Mouse (Mus musculus) stomach, postnatal 0 days (tissue): ENCODE results near the gene Pxn. TPM values are rescaled to one million over a fixed set of nuclear protein-coding genes. Genes with fewer than 3 reads are reported as not detected.
"Not testable (repeated sequence)": the region's sequence is repeated elsewhere in the genome, so short reads cannot be mapped to it uniquely, and the experiment has no call there.

Experiments
- ATAC-seq: fragments of 200-750 bp; cut with Nextera tagmentation; 2 replicates; pipeline ENCODE4 v1.8.0; 2017; ENCODE audit not compliant: low FRiP score, low TSS enrichment
- DNase-seq: peaks from one replicate; pipeline ENCODE4 v3.0.0-alpha.2; 2016; ENCODE audit warnings: low spot score
- H3K27ac ChIP-seq: fragments of 300-500 bp; sonication (generic); replicated peaks from 2 replicates; pipeline ENCODE4 v1.5.1; 2014; ENCODE audit warnings: mild to moderate bottlenecking, control low read depth
- H3K27me3 ChIP-seq: fragments of 300-500 bp; sonication (generic); 2 replicates; pipeline ENCODE4 v1.6.1; 2014; ENCODE audit warnings: low read length; ENCODE audit not compliant: control insufficient read depth, insufficient read depth
- H3K36me3 ChIP-seq: fragments of 300-500 bp; sonication (generic); 2 replicates; pipeline ENCODE4 v1.6.1; 2014; ENCODE audit warnings: low read length, mixed read lengths; ENCODE audit not compliant: control insufficient read depth, insufficient read depth
- H3K4me1 ChIP-seq: fragments of 300-500 bp; sonication (generic); replicated peaks from 2 replicates; pipeline ENCODE4 v1.6.1; 2014; ENCODE audit warnings: antibody characterized with exemption; ENCODE audit not compliant: control insufficient read depth, insufficient read depth
- H3K4me2 ChIP-seq: fragments of 300-500 bp; sonication (generic); replicated peaks from 2 replicates; pipeline ENCODE4 v1.6.1; 2014; ENCODE audit warnings: low read depth, mild to moderate bottlenecking, control low read depth, moderate library complexity
- H3K4me3 ChIP-seq: fragments of 300-500 bp; sonication (generic); 2 replicates; pipeline ENCODE4 v1.5.1; 2014; ENCODE audit warnings: low read depth, low read length, control low read depth
- H3K9ac ChIP-seq: fragments of 300-500 bp; sonication (generic); 2 replicates; pipeline ENCODE4 v1.6.1; 2014; ENCODE audit warnings: mild to moderate bottlenecking, low read length, control low read depth, mixed read lengths
- H3K9me3 ChIP-seq: fragments of 300-500 bp; sonication (generic); 2 replicates; pipeline ENCODE4 v1.6.1; 2016; ENCODE audit warnings: low read length; ENCODE audit not compliant: control insufficient read depth
- CTCF ChIP-seq: IDR thresholded peaks from 2 replicates; pipeline ENCODE4 v1.5.1; 2016; ENCODE audit warnings: antibody characterized with exemption, low read depth, mild to moderate bottlenecking, moderate library complexity
- EP300 ChIP-seq: optimal IDR thresholded peaks from 2 replicates; pipeline ENCODE3; 2016; ENCODE audit warnings: antibody characterized with exemption
- WGBS: fragments of 180-500 bp; shearing (Covaris S2); extraction: QIAGEN DNeasy Blood & Tissue Kit; methylation state at CpG from one replicate; pipeline ENCODE4 v1.1.7; 2014; 5-methylcytosine and 5-hydroxymethylcytosine counted together
- polyA plus RNA-seq: library from polyadenylated mRNA; unstranded; fragments of >200 nt; fragmentation: Nextera tagmentation; extraction: Ambion mirVana; gene quantifications from 2 replicates; pipeline ENCODE4 v1.2.1, GENCODE M21; 2015

Pxn gene
- polyA plus RNA-seq, 1 experiment from 2014 or later, result 21.1 TPM

DNA sequence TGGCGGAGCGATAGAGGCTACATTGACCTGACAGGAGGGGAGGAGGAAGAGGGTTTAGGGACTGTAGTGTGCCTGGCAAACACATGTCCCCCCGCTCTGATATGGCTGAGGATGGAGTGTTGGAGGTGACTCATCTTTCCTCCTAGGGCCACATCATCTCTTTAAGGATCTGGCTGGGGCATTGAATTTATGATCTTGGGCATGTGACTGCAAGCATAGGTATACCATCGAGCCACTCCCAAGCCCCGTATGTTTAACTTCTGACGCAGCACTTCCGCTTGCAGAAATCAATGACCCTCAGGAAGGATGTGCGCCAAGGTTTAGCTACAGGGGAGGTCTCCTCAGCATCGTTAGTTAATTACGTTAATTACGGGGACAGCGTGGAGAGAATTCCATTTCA, 3.4 kb upstream of the Pxn start:
- 52% methylated on average over 12 of the region's 12 CpGs for WGBS
- Histone ChIP-seq H3K4me2 (no peak overlapping the region), H3K36me3 (no peaks in the 10 kb centered on the region), H3K4me3 (no peak overlapping the region), H3K27me3 (no peaks in the 10 kb centered on the region), H3K9me3 (no peaks in the 10 kb centered on the region), H3K27ac (no peak overlapping the region), H3K4me1 (no peaks in the 10 kb centered on the region), H3K9ac (no peak overlapping the region)
- TF ChIP-seq EP300 (no peak), CTCF (no peak)
- peak; percentile 16; the same call in 1 of the 2 replicates for ATAC-seq
- no peak for DNase-seq

DNA sequence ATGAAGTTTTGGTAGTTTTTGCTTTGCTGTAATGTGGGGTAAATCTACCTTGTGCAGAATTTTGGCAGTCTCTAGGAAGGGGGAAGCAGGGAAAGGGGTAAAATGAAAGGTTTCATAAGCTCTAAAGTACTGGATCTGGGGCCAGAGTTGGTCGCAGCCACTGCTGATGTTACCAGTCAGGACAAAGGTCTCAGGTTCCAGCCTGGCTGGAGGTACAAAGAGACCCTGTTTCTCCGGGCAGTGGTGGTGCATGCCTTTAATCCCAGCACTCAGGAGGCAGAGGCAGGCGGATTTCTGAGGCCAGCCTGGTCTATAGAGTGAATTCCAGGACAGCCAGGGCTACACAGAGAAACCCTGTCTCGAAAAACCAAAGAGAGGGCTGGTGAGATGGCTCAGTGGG, 859 bp upstream of the Pxn start:
- H3K36me3 ChIP-seq, H3K9me3 ChIP-seq, H3K4me3 ChIP-seq, H3K4me2 ChIP-seq, DNase-seq, H3K9ac ChIP-seq, H3K27ac ChIP-seq, ATAC-seq, H3K27me3 ChIP-seq, H3K4me1 ChIP-seq: not testable (repeated sequence)
- 58% methylated on average over 4 of the region's 4 CpGs for WGBS

DNA sequence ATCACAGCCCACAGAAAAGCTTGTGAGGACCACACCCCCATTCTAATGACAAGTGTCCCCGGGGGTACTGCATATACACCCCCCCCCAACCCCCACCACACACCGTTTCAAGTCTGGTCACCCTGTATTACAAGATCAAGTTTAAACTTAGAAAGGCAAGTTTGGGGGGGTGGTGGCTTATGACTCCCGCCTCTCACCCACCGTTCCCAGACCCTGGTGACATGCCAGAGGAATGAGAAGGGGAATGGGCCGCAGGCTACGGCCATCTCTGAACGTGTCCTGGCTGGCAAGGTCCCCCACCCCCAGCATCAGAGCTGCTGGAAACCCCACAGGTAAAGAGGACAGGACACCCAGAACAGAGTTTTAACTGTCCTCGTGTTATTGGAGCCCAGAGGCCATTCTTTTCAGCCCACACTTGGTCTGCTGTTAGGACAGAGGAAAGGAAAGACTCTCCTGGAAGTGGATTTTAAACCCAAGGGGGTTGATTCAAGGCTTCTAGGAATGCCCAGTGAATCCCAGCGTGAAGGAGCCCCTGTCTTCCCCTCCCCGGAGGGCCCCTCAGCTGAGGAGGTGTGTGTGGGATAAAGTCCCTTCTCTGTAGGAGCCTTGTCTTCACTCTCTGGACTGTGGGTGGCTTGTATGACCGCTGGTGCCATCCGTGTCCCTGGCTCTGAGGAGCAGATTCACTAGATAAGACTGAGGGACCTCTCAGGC, 948 bp downstream of the Pxn start:
- H3K9ac ChIP-seq, result peak overlapping the region; percentile 92
- H3K27me3 ChIP-seq, result no peaks in the 10 kb centered on the region
- peaks cover 2% of the 10 kb centered on the region for H3K4me1 ChIP-seq
- no peaks in the 10 kb centered on the region for H3K9me3 ChIP-seq
- no peaks in the 10 kb centered on the region for H3K36me3 ChIP-seq
- peak overlapping the region; percentile 40; the same call in 1 of the 2 replicates for H3K27ac ChIP-seq
- ATAC-seq (no peak), DNase-seq (no peak)
- no peak for TF ChIP-seq CTCF
- no peak for TF ChIP-seq EP300
- peak overlapping the region; percentile 87 for H3K4me2 ChIP-seq
- WGBS, result 12% methylated on average over 12 of the region's 12 CpGs
- peak overlapping the region; percentile 93 for H3K4me3 ChIP-seq

DNA sequence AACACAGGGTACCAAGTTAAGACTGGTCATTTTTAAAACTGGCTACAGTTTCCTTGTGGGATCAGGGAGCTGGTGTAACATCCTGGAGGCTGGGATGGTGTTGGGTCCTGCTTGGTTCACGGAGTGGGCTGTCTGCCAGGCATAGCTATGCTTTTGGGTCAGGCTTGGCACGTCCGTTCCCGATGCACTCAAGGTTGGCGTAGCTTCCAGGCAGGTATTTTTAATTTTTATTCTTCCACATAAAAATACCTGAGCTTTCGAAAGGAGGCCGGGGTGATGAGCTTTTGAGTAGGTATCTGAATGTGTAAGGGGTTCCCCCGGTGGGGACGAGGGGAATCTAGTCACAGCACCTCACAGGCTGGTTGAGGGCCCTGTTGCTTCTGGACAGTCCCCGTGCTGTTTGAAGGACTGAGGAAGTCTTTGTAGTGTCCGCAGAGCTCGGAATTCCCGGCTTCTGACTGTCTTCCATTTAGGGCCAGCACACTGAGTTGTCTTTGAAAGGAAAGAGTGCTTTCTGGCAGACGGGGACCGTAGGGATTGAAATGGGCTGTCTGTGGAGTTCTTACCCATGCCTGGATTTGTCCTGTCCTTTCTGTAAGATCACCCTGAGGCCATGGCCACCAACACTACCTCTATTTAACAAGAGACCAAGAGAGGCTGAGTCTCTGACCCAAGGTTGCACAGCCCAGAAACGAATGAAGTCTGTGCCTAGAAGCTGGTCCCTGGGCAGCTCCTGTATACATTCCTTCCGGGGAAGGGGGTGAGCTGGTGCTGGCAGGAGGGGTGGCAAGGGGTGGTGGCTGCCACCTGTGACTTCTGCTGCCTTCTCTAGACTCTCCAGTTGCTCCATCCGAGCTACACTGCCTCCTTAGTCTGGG, 1.7 kb downstream of the Pxn start:
- ATAC-seq (no peak), DNase-seq (no peak)
- TF ChIP-seq EP300, result no peak
- no peak for TF ChIP-seq CTCF

DNA sequence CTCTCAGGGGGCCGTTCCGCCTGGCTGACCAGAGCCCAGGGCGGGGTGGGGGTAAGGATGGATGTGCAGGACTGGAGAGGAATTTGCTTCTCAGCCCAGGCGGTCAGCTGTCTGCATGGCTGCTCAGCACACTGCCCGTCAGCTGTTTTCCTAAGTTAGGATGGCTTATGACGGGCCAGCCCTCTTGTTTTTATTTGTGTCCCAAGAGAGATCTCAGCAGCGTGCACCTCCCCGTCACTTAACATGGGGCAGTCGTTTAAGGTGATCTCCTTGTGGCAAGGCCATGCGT, 2.3 kb downstream of the Pxn start:
- H3K9me3 ChIP-seq, result no peaks in the 10 kb centered on the region
- no peaks in the 10 kb centered on the region for H3K27me3 ChIP-seq
- TF ChIP-seq CTCF, result no peak
- no peak for TF ChIP-seq EP300
- ATAC-seq (peak; percentile 13; the same call in 1 of the 2 replicates), DNase-seq (no peak)
- H3K4me3 ChIP-seq, result peak overlapping the region; percentile 93
- peak overlapping the region; percentile 87 for H3K4me2 ChIP-seq
- 37% methylated on average over 10 of the region's 10 CpGs for WGBS
- peaks cover 2% of the 10 kb centered on the region for H3K4me1 ChIP-seq
- H3K36me3 ChIP-seq, result no peaks in the 10 kb centered on the region
- H3K9ac ChIP-seq, result peak overlapping the region; percentile 92
- H3K27ac ChIP-seq, result peak overlapping the region; percentile 86; the same call in 1 of the 2 replicates

More for the DNA sequence above, 1.7 kb downstream of the Pxn start:
- Histone ChIP-seq H3K4me3 (peak overlapping the region; percentile 93), H3K27ac (peak overlapping the region; percentile 86), H3K9me3 (no peaks in the 10 kb centered on the region), H3K4me2 (peak overlapping the region; percentile 87), H3K27me3 (no peaks in the 10 kb centered on the region), H3K4me1 (peaks cover 2% of the 10 kb centered on the region), H3K9ac (peak overlapping the region; percentile 92), H3K36me3 (no peaks in the 10 kb centered on the region)
- WGBS, result 33% methylated on average over 18 of the region's 18 CpGs

DNA sequence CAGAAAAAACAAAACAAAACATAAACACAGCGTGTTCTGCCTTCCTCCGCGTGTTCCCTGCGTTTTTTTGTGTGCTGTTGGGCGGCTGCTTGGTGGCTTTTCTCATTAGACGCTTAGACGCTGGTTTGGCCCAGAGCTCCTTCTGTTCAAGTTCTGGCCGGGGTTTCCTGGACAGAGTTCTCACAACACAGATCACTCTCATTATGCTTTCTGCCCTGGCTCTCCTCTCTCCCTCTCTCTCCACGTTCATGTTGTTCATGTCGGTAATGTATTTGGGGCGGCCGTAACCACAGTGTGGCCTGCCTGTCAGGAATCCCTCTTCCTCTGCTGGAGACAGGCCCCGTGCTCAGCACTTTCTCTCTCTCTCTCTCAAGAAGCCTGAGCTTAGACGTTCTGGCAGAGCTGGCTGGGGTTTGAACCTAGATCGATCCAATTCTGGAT, 2.9 kb downstream of the Pxn start:
- TF ChIP-seq CTCF (no peak), EP300 (no peak)
- DNase-seq, result no peak
- WGBS, result 31% methylated on average over 15 of the region's 15 CpGs
- H3K4me2 ChIP-seq, result peak overlapping the region; percentile 87
- H3K27ac ChIP-seq, result peak overlapping the region; percentile 86
- H3K36me3 ChIP-seq, result no peaks in the 10 kb centered on the region
- peak overlapping the region; percentile 93 for H3K4me3 ChIP-seq
- H3K9ac ChIP-seq, result peak overlapping the region; percentile 41
- no peak for ATAC-seq
- no peaks in the 10 kb centered on the region for H3K9me3 ChIP-seq
- H3K27me3 ChIP-seq, result no peaks in the 10 kb centered on the region
- H3K4me1 ChIP-seq, result peaks cover 3% of the 10 kb centered on the region
